Mouse (Mus musculus): ENCODE measurements around the gene Gm5108.

DNA sequence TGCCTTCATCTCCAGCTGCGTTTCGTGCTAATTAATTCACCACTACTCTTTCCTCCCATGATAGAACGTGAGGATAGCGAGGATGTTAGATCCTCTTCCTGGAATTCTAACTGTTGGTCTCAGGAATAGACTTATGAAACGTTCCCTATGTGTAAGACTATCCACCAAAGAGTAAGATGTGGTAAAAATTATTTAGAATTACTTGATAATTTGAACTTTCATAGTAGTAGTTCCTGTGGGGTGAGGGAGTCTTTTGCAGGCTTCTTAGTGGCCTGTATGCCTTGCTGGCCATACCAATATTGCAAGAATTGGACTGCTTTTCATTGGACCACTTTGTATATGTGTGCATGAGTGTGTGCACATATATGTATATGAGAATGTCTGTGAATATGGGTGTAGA is 4.9 kb downstream of the Gm5108 start, which contains the start of gene Gm21905:
- TF ChIP-seq CTCF (conservative IDR thresholded peaks at IDR 0.05; ENCODE audit: insufficient read depth, insufficient read length, low read depth, low read length) (no peak), POLR2A (IDR thresholded peaks at IDR 0.05; ENCODE audit: low read depth, low read length) (no peak)

Data from kidney, adult 2 months (tissue).